Mouse (Mus musculus) hindbrain, postnatal 0 days (tissue): ENCODE measurements at regions not wholly inside any gene's neighbourhood (a gene's known extent, or its start where the extent isn't known, plus 50 kb on each side); places are given as distances from the start of the nearest gene placed in this dataset.

ENCODE experiments used
- ATAC-seq: fragments of 200-750 bp; cut with Nextera tagmentation; 2 replicates; pipeline ENCODE4 v1.8.0; 2017; ENCODE audit warnings: mild to moderate bottlenecking, moderate TSS enrichment, moderate library complexity
- DNase-seq: peaks from one replicate; pipeline ENCODE4 v3.0.0-alpha.2; 2015; ENCODE audit warnings: low spot score
- H3K27ac ChIP-seq: fragments of 300-500 bp; sonication (generic); 2 replicates; pipeline ENCODE4 v1.5.1; 2014; ENCODE audit warnings: mild to moderate bottlenecking
- H3K27me3 ChIP-seq: fragments of 300-500 bp; sonication (generic); 2 replicates; pipeline ENCODE4 v1.6.1; 2014; ENCODE audit warnings: low read length, mixed read lengths; ENCODE audit not compliant: insufficient read depth
- H3K36me3 ChIP-seq: fragments of 300-500 bp; sonication (generic); 2 replicates; pipeline ENCODE4 v1.6.1; 2014; ENCODE audit warnings: low read length, mixed read lengths; ENCODE audit not compliant: insufficient read depth
- H3K4me1 ChIP-seq: fragments of 300-500 bp; sonication (generic); 2 replicates; pipeline ENCODE4 v1.6.1; 2014; ENCODE audit warnings: antibody characterized with exemption, low read length, mixed read lengths; ENCODE audit not compliant: insufficient read depth
- H3K4me2 ChIP-seq: fragments of 300-500 bp; sonication (generic); 2 replicates; pipeline ENCODE4 v1.6.1; 2014; ENCODE audit warnings: low read depth, mild to moderate bottlenecking, low read length, moderate library complexity, mixed read lengths
- H3K4me3 ChIP-seq: fragments of 300-500 bp; sonication (generic); 2 replicates; pipeline ENCODE4 v1.5.1; 2014; ENCODE audit warnings: low read length
- H3K9ac ChIP-seq: fragments of 300-500 bp; sonication (generic); replicated peaks from 2 replicates; pipeline ENCODE4 v1.6.1; 2014; ENCODE audit warnings: mild to moderate bottlenecking, low read length, moderate library complexity, mixed read lengths
- H3K9me3 ChIP-seq: fragments of 300-500 bp; sonication (generic); 2 replicates; pipeline ENCODE4 v1.6.1; 2016; ENCODE audit warnings: low read length, mixed read lengths
- CTCF ChIP-seq: IDR thresholded peaks from 2 replicates; pipeline ENCODE4 v1.5.1; 2016; ENCODE audit warnings: antibody characterized with exemption, control low read depth, low read depth
- WGBS: fragments of 180-500 bp; shearing (Covaris S2); extraction: QIAGEN DNeasy Blood & Tissue Kit; methylation state at CpG from one replicate; pipeline ENCODE4 v1.1.7; 2014; 5-methylcytosine and 5-hydroxymethylcytosine counted together

DNA sequence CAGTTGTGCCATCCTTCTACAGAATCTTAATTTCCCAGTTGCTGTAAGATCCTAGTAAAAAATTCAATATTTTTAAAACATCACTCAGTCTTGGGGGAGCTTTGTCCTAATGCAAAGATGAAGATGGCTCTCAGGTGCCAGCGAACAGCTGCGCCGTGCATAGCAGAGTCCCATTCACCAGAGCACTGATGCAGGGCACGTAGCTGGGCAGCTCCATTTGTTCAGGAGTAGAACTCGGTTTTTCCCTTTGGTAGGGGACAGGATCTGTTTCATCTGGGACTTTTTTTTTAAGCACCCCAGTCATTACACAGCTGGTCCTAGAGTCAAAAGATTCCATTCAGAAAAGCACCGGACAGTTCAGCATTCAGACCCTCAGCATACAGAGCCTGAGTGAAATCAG, 101.4 kb upstream of the Fyn start:
- H3K9ac ChIP-seq = no peak overlapping the region
- ATAC-seq = no peak
- H3K4me2 ChIP-seq = no peak overlapping the region
- no peak overlapping the region for H3K4me3 ChIP-seq
- WGBS = 71% methylated on average over 6 of the region's 6 CpGs
- no peak overlapping the region for H3K27ac ChIP-seq
- H3K9me3 ChIP-seq = no peaks in the 10 kb centered on the region
- no peak for DNase-seq
- no peaks in the 10 kb centered on the region for H3K27me3 ChIP-seq
- no peaks in the 10 kb centered on the region for H3K36me3 ChIP-seq
- TF ChIP-seq CTCF = no peak
- no peaks in the 10 kb centered on the region; the same call in 1 of the 2 replicates for H3K4me1 ChIP-seq

DNA sequence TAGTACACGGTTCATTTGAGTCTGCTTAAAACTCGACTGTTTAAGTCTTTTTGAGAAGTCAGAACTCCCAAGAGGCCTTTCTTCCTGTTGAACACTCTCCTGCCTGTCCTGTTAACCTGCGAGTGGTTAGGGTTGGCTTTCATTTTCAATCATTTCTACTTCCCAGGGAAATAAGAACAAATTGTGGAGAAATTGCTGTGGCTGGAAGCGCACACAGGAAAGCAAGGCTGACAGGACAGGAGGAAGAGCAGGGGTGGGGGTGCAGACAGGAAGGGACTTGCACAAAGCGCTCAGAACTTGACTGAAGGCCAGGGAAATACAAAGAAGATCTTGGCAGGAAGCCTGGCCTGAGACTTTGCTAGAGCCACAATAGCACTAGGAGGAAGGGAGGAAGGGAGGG, 102.2 kb upstream of the Fyn start:
- Histone ChIP-seq H3K4me1 (peaks cover 5% of the 10 kb centered on the region; the same call in 1 of the 2 replicates), H3K9ac (no peak overlapping the region), H3K27me3 (no peaks in the 10 kb centered on the region), H3K4me3 (no peak overlapping the region), H3K9me3 (no peaks in the 10 kb centered on the region), H3K27ac (peak overlapping the region; percentile 51), H3K4me2 (no peak overlapping the region), H3K36me3 (no peaks in the 10 kb centered on the region)
- ATAC-seq (peak; percentile 84), DNase-seq (peak; percentile 92)
- no peak for TF ChIP-seq CTCF
- 23% methylated on average over 5 of the region's 5 CpGs for WGBS

DNA sequence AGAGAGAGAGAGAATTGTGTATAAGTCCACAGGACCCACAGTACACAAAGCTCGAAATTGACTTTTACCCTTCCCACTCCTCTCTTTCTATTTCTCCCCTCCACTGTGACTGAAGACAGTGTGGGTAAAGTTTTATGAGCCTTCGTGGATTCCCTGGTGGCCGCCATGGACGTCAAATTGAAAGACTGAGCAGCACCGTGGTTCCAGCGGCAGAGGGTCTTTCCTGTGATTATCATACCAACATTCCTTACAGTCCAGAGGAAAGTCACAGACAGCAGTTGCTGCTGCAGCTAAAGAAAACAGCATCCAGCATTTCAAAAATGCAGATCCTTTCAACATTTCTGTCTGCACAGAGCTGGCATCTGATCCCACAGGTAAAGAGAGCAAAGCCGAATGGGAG, 98.9 kb upstream of the Ccn6 start:
- ATAC-seq (no peak), DNase-seq (no peak)
- peaks cover 7% of the 10 kb centered on the region; the same call in 1 of the 2 replicates for H3K4me1 ChIP-seq
- no peaks in the 10 kb centered on the region for H3K9me3 ChIP-seq
- no peaks in the 10 kb centered on the region for H3K27me3 ChIP-seq
- no peak for TF ChIP-seq CTCF
- no peak overlapping the region for H3K4me2 ChIP-seq
- no peak overlapping the region for H3K27ac ChIP-seq
- no peak overlapping the region for H3K4me3 ChIP-seq
- 36% methylated on average over 7 of the region's 7 CpGs for whole genome bisulfite sequencing
- no peak overlapping the region for H3K9ac ChIP-seq
- no peaks in the 10 kb centered on the region for H3K36me3 ChIP-seq

DNA sequence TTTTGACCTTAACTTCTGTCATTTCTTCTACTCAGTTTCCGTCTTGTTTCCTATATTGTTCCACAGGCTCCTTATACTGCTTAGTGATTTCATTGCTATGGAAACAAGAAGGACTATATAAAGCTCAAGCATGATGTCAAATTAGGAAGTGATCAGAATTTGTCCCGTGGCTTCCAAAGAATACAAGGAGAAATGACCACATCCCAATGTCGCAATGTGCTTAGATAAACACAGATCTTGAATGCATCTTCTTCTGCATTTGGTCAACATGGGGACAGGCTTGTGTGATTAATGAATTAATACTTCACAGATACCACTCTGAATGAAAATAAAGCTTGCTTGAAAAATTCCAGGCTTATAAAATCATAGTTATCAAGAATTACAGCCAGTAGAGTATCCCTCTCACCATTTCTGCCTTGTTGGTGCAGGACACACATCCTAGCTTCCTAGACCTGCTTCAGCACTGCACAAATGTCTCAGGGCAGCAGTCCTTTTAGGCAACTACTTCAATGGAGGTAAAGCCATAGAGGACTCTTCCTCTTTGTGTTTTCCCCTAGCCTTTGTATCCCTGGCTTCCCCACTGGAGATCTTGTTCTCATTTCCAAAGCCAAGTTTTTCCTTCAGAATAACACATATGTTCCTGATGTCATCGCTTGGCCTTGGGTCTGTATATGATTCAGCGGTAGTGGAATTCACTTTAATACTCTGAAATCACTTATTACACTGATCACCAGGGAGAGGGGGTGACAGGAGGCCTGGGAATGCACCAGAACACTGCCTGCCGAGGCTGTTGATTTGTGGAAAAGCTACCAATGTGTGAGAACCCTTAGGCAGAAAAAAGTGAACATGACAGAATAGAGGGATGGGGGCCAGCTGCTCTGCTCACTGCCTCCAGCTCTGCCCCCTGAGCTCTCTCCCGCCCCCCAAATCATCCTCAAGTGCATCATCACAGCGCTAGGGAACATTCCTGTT, 97.9 kb upstream of the Ccn6 start:
- Histone ChIP-seq H3K4me2 (no peak overlapping the region), H3K4me3 (no peak overlapping the region), H3K9me3 (no peaks in the 10 kb centered on the region), H3K9ac (no peak overlapping the region), H3K27ac (0 out of 2 replicates have a peak overlapping the region, but pooled peaks have one; percentile 11), H3K36me3 (no peaks in the 10 kb centered on the region), H3K27me3 (no peaks in the 10 kb centered on the region), H3K4me1 (peaks cover 7% of the 10 kb centered on the region; the same call in 1 of the 2 replicates)
- no peak for TF ChIP-seq CTCF
- WGBS = 49% methylated on average over 8 of the region's 8 CpGs
- no peak for DNase-seq
- peak; percentile 58 for ATAC-seq

DNA sequence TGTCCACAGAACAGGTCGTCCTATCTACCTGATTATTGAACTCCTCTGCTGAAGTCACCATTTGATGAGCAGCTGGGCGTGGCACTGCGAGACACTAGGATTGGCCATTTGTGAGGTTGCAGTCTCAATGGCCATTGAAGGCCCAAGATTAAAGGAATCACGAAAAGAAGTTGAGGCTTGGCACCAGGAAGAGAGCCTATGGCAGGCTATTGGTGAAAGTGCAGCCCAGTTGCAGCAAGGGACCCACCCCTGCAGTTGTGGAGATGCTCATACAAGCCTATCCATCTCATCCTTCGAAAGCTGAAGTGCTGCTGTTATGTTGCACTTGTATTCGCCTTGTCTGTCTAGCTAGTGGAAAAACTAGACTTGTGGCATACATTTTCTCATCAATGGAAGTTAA, 96.5 kb upstream of the Ccn6 start:
- Histone ChIP-seq H3K27ac (no peak overlapping the region), H3K27me3 (no peaks in the 10 kb centered on the region), H3K4me1 (peaks cover 7% of the 10 kb centered on the region; the same call in 1 of the 2 replicates), H3K4me2 (no peak overlapping the region), H3K9ac (no peak overlapping the region), H3K36me3 (no peaks in the 10 kb centered on the region), H3K4me3 (no peak overlapping the region), H3K9me3 (no peaks in the 10 kb centered on the region)
- TF ChIP-seq CTCF = no peak
- 84% methylated on average over 6 of the region's 6 CpGs for WGBS
- DNase-seq (no peak), ATAC-seq (no peak)

DNA sequence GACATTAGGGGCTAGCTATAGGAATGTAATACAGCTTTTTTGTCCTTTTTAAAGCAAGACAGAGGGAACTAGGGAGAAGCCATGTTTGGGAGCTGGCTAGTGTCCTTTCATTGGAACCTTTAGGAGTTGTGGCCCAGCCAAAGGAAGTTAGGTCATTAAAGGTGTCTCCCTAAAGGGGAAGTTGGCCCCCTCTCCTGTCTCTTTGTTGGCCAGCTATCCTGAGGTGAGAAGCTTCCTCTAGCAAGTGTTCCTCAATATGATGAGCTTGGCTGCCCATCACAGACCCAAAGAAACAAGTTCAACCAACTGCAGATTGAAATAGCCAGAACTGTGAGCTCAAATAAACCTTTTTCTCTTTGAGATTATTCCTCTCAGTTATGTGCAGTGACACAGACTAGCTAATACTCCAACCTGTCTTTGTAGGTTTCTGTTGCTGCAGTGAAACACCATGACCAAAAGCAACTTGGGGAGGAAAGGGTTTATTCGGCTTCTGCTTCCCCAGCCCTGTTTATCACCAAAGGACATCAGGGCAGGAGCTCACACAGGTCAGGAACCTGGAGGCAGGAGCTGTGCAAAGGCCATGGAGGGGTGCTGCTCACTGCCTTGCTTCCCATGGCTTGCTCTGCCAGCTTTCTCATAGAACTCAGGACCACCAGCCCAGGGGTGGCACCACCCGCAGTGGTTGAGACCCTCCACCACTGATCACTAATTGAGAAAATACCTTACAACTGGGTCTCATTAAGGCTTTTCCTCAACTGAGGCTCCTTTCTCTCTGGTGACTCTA, 94.0 kb upstream of the Ccn6 start:
- Histone ChIP-seq H3K9ac (no peak overlapping the region), H3K9me3 (no peaks in the 10 kb centered on the region), H3K36me3 (no peaks in the 10 kb centered on the region), H3K27me3 (no peaks in the 10 kb centered on the region), H3K4me2 (no peak overlapping the region), H3K4me1 (0 out of 2 replicates have a peak, but pooled peaks cover 7% of the 10 kb centered on the region), H3K4me3 (no peak overlapping the region), H3K27ac (no peak overlapping the region)
- no peak for DNase-seq
- 100% methylated on average over 2 of the region's 2 CpGs for WGBS
- no peak for ATAC-seq
- no peak for TF ChIP-seq CTCF
